In genomic region chr2:103283730-103284129, GRCm38 (mm10) we compare ENCODE assay signal across 18 mouse cellular contexts. TPM values are rescaled to one million over a fixed set of nuclear protein-coding genes. Genes with fewer than 3 reads are reported as not detected.
DNase-seq lines count a peak whose midpoint lies in the region; ATAC-seq lines count a peak whose summit lies in the region.
"Had no signal": no experiment of that assay in that cellular context is flagged by ENCODE, and none has a peak within 500 bp of the region (broad histone marks: within the 10 kb centered on the region; RNA-seq: fewer than 3 reads in every experiment).

No protein-coding gene starts in this region.

- WGBS in lung, embryonic 15.5 days: 39% methylated on average over 8 of the region's 8 CpGs
- WGBS in heart, embryonic 12.5 days: 69% methylated on average over 8 of the region's 8 CpGs

- H3K9ac ChIP-seq in lung, embryonic 15.5 days: no peak overlapping the region
- H3K9ac ChIP-seq in heart, embryonic 12.5 days: no peak overlapping the region
- H3K9ac ChIP-seq: heart, embryonic 15.5 days; limb, embryonic 13.5 days; neural tube, embryonic 13.5 days had no signal

- peaks cover 32% of the 10 kb centered on the region for H3K4me1 ChIP-seq in lung, embryonic 15.5 days
- H3K4me1 ChIP-seq in heart, embryonic 12.5 days (replicated peaks): peaks cover 11% of the 10 kb centered on the region
- H3K4me1 ChIP-seq: neural tube, embryonic 13.5 days had no signal

- no peak for ATAC-seq in lung, embryonic 15.5 days (ENCODE audit: borderline replicate concordance, extremely low read depth, low FRiP score, low TSS enrichment)
- no peak for ATAC-seq in heart, embryonic 12.5 days (ENCODE audit: insufficient number of reproducible peaks, low FRiP score)
- ATAC-seq: CD4-positive, CD25-positive, alpha-beta regulatory T cell, adult 4 months; forebrain, embryonic 16.5 days; hindbrain, embryonic 16.5 days had no signal

- no peak overlapping the region for H3K4me2 ChIP-seq in lung, embryonic 15.5 days
- no peak overlapping the region for H3K4me2 ChIP-seq in heart, embryonic 12.5 days
- H3K4me2 ChIP-seq: heart, embryonic 15.5 days; limb, embryonic 13.5 days; neural tube, embryonic 13.5 days had no signal

- peak overlapping the region; percentile 91 for H3K27ac ChIP-seq in lung, embryonic 15.5 days
- H3K27ac ChIP-seq in heart, embryonic 12.5 days (ENCODE audit: poor library complexity, severe bottlenecking): no peak overlapping the region
- H3K27ac ChIP-seq: heart, embryonic 15.5 days; limb, embryonic 13.5 days; macrophage; neural tube, embryonic 13.5 days had no signal

- no peak overlapping the region for H3K4me3 ChIP-seq in lung, embryonic 15.5 days
- H3K4me3 ChIP-seq in heart, embryonic 12.5 days: no peak overlapping the region
- H3K4me3 ChIP-seq: heart, embryonic 15.5 days; limb, embryonic 13.5 days; neural tube, embryonic 13.5 days had no signal

- no peaks in the 10 kb centered on the region for H3K27me3 ChIP-seq in lung, embryonic 15.5 days
- H3K27me3 ChIP-seq in heart, embryonic 12.5 days (replicated peaks): peaks cover 5% of the 10 kb centered on the region; the same call in 1 of the 2 replicates
- H3K27me3 ChIP-seq: heart, embryonic 15.5 days; neural tube, embryonic 13.5 days had no signal

- no peaks in the 10 kb centered on the region for H3K36me3 ChIP-seq in lung, embryonic 15.5 days
- no peaks in the 10 kb centered on the region for H3K36me3 ChIP-seq in heart, embryonic 12.5 days
- H3K36me3 ChIP-seq: heart, embryonic 15.5 days; limb, embryonic 13.5 days; neural tube, embryonic 13.5 days had no signal

- DNase-seq in right cerebral cortex, postnatal 4 days: peak; percentile 8
- no peak for DNase-seq in right cerebral cortex, adult 18-20 months
- DNase-seq in kidney, adult 8-10 months: peak; percentile 22 to 38
- DNase-seq in cerebellum, postnatal 14 days: no peak
- DNase-seq in frontal cortex, postnatal 14 days (ENCODE audit: low spot score in 2 of 2): no peak
- DNase-seq: cerebellum, postnatal 36 days; gastrocnemius, postnatal 25 days; retina, postnatal 1 day; thymus, postnatal 14 days had no signal

- no peaks in the 10 kb centered on the region for H3K9me3 ChIP-seq in lung, embryonic 15.5 days
- no peaks in the 10 kb centered on the region for H3K9me3 ChIP-seq in heart, embryonic 12.5 days (replicated peaks)
- H3K9me3 ChIP-seq: heart, embryonic 15.5 days; limb, embryonic 13.5 days; neural tube, embryonic 13.5 days had no signal

RNA-seq across cellular contexts. Expression of gene Ehf, which starts 19.3 kb away (rescaled TPM):
- 4.5 and 5.0 TPM in 2 replicates for polyA plus RNA-seq in lung, embryonic 15.5 days (2015; fragmentation: Nextera tagmentation; extraction: Ambion mirVana)
- 0.26 TPM in 1 of 2 replicates, not detected in the other for polyA plus RNA-seq in heart, embryonic 12.5 days (2016; fragmentation: Nextera tagmentation; extraction: Ambion mirVana)

Comparison
In these comparisons a context has a peak if more than half of its experiments do, and no peak if none do; other contexts are left out.
1. DNase-seq: peak in right cerebral cortex, postnatal 4 days (single experiment) and kidney, adult 8-10 months (2 of 2); none in right cerebral cortex, adult 18-20 months (single experiment), cerebellum, postnatal 14 days (0 of 2) and frontal cortex, postnatal 14 days (0 of 2).